Mouse (Mus musculus): ENCODE measurements at regions not wholly inside any gene's neighbourhood (a gene's known extent, or its start where the extent isn't known, plus 50 kb on each side); places are given as distances from the start of the nearest gene placed in this dataset.

- DNase-seq: no peak
Measured at GRCm38 (mm10) chr1:35935099-35935651, 133.0 kb upstream of the Hs6st1 start.

DNA sequence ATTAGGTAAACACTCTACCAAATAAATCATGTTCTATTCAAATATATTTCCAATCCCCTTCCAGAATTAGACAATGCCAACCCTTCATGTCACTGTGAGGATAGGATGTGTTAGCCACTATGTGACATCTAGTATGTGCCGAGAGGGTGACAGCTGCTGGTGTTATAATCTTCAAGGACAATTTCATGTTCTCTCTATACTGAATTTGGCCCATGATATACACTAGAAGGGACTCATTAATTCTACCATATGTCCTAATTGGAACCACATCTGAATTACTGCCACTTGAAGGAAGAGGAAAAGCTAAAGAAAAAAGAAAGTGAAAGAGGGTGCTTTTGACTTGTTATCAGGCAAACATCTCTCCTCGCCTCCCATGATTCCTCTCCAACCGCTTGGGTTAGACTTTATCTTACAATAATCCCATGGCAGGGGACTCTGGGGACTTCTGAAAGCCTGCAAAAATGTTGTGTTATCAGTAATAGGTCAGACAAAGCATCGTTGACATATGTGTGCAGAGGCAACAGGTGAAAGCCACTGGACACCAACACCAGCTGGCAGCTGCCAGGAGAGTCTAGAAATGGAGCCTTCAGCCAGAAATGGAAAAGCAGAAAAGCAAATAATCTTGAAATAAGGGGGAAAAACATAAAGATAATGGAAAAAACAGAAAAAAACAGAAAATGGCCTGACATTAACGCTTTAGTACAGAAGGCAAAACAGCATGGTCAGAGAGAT is 131.7 kb upstream of the Hs6st1 start:
- DNase-seq: no peak

DNA sequence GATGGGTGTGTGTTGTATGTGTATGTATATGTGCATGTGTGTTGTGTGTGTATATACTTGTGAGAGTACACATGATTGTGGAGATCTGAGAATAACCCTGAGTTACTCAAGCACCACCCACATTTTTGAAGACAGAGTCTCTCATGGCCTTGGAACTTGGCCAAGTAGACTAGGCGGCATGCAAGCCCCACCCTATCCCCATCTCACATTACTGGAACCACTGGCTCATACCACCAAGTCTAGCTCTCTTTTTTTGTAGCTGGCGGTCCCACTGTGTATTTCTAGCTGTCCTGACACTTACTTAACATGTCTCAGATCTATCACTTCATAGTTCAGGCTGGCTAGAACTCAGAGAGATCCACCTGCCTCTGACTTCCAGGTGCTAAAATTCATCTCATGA is 128.0 kb upstream of the Hs6st1 start:
- DNase-seq: no peak

- no peak for DNase-seq
Measured at GRCm38 (mm10) chr1:35941642-35942077, 126.5 kb upstream of the Hs6st1 start.

- DNase-seq: no peak
Measured at GRCm38 (mm10) chr1:35942222-35942621, 126.0 kb upstream of the Hs6st1 start.

DNA sequence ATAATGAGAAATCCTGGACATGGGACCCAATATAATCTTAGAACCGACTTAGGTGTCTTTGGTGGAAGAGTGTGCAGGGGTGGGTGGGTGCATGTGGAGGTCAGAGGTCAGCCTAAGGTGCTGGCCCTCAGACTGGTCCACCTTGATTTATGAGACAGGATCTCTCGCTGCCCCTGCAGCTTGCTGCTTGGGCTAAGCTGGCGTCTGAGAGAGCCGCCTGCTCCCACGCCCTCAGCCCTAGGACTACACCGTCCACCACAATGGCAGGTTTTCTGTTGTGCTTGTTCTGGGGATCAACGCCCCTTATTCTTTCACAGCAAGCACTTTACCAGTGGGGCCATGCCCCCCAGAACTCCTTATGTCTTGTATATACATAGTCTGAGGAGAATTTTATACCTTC is 124.4 kb upstream of the Hs6st1 start:
- no peak for DNase-seq

- DNase-seq: no peak
Measured at GRCm38 (mm10) chr1:35944376-35944775, 123.8 kb upstream of the Hs6st1 start.

DNA sequence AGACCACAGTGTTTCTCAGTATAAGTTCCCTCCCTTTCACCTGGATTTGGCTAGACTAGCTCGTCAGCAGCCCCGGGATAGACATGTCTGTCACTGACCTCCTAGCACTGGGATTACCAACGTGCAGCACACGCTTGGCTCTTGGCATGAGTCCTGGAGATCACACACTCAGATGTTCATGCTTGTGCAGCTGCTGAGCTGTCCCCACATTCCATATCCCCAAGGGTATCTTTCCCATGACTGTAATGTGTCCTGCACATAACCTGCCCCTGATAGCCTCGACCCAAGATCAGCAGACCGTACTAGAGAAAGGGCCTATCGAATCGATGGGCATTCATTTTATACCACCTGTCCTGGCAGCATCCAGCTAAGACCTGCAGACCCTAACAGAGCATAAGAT is 123.4 kb upstream of the Hs6st1 start:
- DNase-seq: no peak

GRCm38 (mm10) chr1:35945596-35945995 is 122.6 kb upstream of the Hs6st1 start:
- no peak for DNase-seq

DNA sequence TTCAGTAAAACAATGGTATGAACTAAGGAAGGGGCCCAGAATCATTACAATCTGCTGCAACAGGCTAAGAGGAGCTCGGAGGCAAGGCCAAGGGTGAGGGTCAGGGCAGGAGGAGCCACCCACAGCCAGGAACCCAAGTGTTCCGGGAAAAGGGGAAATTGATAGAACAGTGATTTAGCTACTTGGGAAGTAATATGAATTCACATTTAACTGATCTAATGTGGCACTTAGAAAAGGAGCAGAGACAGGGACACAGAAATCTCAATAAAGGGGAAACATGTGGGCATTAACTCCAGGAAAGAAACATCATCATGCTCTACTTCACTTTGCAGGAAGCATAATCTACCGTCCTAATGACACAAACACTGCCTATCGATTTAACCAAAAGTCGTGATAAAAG is 120.1 kb upstream of the Hs6st1 start:
- DNase-seq: no peak

DNA sequence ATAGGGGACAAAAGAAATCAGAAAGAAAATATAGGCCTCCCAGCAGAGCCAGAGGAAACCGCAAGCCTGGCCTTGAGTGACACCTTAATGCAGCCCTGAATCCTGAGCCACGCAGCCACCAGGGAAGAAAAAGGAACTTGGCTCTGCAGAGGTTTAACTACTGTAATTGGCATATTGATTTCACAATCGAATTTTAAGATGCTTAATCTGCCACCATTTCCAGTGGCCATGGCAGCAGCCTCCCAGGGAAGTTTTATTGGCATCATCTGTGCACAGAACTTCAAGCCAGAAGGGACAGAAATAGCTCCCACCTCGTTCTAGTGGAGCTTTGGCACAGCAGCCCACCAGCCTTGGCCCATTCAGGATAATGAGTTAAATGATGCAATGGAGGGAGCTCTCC is 117.1 kb upstream of the Hs6st1 start:
- DNase-seq: no peak

- no peak for DNase-seq
Measured at GRCm38 (mm10) chr1:35953721-35954120, 114.5 kb upstream of the Hs6st1 start.

- no peak for DNase-seq
Measured at GRCm38 (mm10) chr1:35957425-35958372, 110.5 kb upstream of the Hs6st1 start.

DNA sequence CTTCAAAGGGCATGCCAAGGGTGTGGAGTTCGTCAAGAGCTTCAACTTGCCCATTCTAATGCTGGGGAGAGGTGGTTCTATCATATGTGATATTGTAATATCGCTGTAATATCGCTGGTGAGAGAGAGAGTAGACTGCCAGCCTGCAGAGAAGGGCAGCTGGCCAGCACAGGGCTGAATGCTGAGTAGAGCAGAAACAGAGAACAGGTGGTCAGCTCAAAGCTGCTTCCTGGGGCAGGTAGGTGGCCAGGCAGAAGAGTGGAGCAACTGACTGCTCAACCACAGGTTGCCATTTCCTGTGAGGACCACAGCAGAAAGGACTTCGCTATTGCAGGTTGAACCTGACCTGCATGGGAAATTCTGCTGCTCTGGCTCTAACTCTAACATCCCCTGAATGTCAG is 108.5 kb upstream of the Hs6st1 start:
- no peak for DNase-seq

DNA sequence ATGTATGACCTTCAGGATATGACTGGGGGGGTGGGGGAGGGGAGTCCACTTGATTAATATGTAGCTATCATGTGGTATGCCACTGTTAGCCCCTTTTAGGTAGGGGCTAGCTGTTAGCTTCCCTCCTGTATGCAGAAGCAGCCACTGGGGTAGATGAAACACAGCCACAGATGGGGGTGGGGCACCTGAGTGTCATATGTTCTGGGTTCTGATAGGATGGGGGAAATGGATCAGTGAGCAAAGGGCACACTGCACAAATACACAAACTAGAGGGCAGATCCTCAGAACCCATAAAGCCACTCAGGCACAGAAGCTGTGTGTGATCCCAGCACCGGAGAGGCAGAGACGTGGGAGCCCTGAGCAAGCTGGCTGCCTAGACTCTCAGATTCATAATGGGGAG is 107.4 kb upstream of the Hs6st1 start:
- no peak for DNase-seq

GRCm38 (mm10) chr1:35961923-35962322 is 106.3 kb upstream of the Hs6st1 start:
- no peak for DNase-seq

DNA sequence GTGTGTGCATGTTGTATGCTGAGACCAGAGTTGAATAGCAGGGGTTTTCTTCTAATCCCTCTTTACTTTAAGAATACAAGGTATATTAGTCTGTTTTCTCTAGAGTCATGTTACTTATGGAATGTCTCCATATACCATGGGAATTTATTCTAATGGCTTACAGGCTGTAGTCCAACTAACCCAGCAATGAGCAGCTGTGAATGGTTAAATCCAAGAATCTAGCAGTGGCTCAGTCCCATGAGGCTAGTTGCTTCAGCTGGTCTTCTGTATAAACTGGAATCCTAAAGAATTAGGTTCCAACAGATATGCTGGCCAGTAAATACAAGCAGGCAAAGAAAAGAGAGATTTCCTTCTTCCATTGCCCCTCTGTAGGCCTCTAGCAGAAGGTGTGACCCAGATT is 99.7 kb upstream of the Hs6st1 start:
- DNase-seq: no peak

DNA sequence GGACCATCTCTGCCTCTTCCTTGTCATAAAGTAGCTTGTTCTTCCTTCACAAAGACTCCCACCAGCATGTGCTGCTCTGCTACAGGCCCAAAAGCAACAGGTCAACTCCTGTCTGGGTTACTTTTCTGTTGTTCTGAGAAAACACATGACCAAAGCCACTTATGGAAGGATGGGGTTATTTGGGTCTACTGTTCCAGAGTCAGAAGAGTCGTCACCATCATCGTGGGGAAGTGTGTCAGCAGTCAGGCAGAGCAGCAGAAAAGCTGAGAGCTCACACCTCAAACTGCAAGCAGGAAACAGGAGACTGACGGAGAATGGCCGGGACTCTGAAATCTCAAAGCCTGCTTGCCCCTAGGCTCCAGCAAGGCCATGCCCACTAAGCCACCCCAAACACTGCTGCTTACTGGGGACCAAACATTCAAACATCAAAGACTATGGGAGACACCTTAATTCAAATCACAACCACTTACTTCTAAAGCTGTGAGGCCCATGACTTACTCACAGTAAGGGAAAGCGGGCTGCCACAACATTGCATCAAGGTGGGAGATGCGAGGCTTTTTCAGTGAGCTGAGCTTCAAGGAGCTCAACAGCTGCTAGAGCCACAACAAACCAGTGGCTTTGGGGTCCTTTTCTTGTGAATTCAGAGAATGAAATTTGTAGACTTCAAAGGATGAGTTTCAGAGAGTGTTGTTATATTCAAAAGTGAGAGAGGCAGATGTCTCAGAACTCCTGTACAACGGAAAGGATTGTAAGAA is 96.6 kb upstream of the Hs6st1 start:
- no peak for DNase-seq

- DNase-seq: no peak
Measured at GRCm38 (mm10) chr1:35972190-35972584, 96.0 kb upstream of the Hs6st1 start.

DNA sequence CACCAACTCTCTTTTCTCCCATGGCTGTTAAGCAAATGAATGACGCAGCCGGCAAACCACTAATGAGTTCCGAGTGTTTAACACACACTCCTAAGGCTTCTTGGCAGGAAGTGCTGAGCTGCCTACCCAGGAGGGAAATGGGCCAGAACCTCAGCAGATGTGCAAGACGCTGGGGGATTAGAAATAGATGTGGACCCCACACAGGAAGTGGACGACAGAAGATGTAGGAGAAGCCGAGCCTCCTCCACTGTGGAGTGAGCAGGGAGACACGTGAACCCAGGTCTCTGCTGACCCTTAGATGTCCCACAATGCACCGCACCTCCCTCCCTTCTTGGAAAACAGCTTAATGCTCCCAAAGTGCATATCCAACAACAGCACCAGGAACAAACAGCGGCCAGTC is 94.8 kb upstream of the Hs6st1 start:
- DNase-seq: peak; percentile 49 to 53

GRCm38 (mm10) chr1:35975611-35976208 is 92.5 kb upstream of the Hs6st1 start:
- DNase-seq: no peak

GRCm38 (mm10) chr1:35976528-35976927 is 91.7 kb upstream of the Hs6st1 start:
- peak in 1 of 2 experiments; percentile 5 for DNase-seq

GRCm38 (mm10) chr1:35978116-35978515 is 90.1 kb upstream of the Hs6st1 start:
- DNase-seq: no peak

Data from kidney, postnatal 25 days (tissue).